Mouse (Mus musculus): Measurements from ENCODE around the gene Zbtb32. TPM values are rescaled to one million over a fixed set of nuclear protein-coding genes. Genes with fewer than 3 reads are reported as not detected.

The Zbtb32 gene
- polyA plus RNA-seq, 2 experiments: 0.55 to 0.67 TPM

DNA sequence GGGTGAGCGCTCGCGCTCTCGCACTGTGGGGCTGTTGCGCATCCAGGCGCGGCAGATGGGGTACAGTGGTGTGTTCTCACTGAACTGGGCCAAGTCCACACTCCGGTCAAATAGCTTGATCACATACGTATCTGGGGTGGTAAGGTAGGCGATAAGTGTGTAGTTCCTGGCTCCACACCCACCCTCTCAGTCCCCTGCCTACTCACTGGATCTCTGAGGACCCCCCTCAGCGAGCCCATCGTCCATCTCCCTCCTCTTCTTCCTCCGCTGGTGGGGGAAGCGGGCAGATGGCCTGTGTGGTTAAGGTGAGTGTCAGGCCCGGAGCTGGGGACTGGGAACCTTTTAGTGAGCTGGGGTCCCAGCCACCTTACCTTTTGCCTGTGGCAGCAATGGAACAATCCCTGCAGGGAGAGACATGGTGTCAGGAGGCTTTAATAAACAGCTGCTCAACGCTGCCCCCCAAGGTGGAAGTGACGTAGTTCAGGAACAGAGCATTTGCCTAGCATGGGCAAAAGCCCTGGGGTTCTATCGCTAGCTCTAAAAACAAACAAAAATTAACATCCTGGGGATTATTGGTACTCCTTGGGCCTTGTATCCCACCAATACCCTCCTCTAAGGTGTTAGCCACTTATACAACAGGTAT, 41.7 kb downstream of the Zbtb32 start:
- no peaks in the 10 kb centered on the region for H3K27me3 ChIP-seq (ENCODE audit: control insufficient read depth, insufficient read depth, low read length)
- TF ChIP-seq POLR2A (IDR thresholded peaks at IDR 0.05; ENCODE audit: borderline replicate concordance, extremely low read depth, insufficient read depth, insufficient read length): no peak
- peaks cover 37% of the 10 kb centered on the region for H3K36me3 ChIP-seq (ENCODE audit: control insufficient read depth, insufficient read depth, low read length)
- peaks cover 23% of the 10 kb centered on the region for H3K4me1 ChIP-seq (ENCODE audit: control insufficient read depth, insufficient read depth, low read length)
- H3K9me3 ChIP-seq (ENCODE audit: control insufficient read depth, low read length): no peaks in the 10 kb centered on the region
- 90% methylated on average over 18 of the region's 18 CpGs for WGBS
- ATAC-seq (ENCODE audit: low FRiP score, low read depth): no peak
- H3K4me3 ChIP-seq (replicated peaks; ENCODE audit: low read length): no peak overlapping the region
- H3K9ac ChIP-seq (ENCODE audit: low read depth, low read length, severe bottlenecking): no peak overlapping the region
- DNase-seq (ENCODE audit: low spot score): no peak
- no peak overlapping the region for H3K27ac ChIP-seq (replicated peaks; ENCODE audit: low read depth, low read length)
- H3K4me2 ChIP-seq (replicated peaks; ENCODE audit: low read depth, low read length, severe bottlenecking): no peak overlapping the region

DNA sequence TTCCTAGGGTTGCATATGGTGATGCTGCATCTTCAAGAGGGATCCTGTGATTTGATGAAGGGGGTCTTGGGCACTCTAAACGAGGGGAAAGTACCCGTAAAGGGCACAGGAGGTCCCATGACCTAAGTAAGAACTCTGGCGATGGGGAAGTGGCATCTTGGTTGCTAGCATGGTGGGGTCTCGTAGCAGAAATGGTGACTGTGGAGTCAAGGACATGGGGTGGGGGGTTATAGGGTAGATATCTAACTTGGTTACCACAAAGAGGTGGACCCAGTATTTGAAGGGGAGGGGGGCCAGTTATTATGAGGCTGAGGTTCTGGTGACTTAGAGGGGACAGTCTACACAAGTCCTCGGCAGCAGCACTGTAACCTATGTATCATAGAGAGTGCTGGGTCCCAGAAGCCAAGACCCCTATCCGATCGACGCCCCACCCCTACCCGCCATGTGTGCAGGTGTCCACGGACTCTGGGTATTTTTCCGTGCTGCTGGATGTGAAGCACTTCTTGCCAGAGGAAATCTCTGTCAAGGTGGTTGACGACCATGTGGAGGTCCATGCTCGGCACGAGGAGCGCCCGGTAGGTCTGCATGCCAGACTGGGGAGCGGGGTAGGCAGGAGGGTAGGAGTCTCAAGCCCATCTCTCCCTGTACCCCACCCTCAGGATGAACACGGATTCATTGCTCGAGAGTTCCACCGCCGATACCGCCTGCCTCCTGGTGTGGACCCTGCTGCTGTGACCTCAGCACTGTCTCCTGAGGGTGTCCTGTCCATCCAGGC, 44.7 kb downstream of the Zbtb32 start:
- H3K27me3 ChIP-seq (ENCODE audit: control insufficient read depth, insufficient read depth, low read length): no peaks in the 10 kb centered on the region
- no peak overlapping the region; the same call in 1 of the 2 replicates for H3K27ac ChIP-seq (replicated peaks; ENCODE audit: low read depth, low read length)
- H3K4me2 ChIP-seq (replicated peaks; ENCODE audit: low read depth, low read length, severe bottlenecking): peak overlapping the region; percentile 95
- peak overlapping the region; percentile 66; the same call in 1 of the 2 replicates for H3K9ac ChIP-seq (ENCODE audit: low read depth, low read length, severe bottlenecking)
- no peak for ATAC-seq (ENCODE audit: low FRiP score, low read depth)
- 84% methylated on average over 22 of the region's 22 CpGs for WGBS
- peaks cover 18% of the 10 kb centered on the region for H3K4me1 ChIP-seq (ENCODE audit: control insufficient read depth, insufficient read depth, low read length)
- no peak for TF ChIP-seq POLR2A (IDR thresholded peaks at IDR 0.05; ENCODE audit: borderline replicate concordance, extremely low read depth, insufficient read depth, insufficient read length)
- peak overlapping the region; percentile 71 for H3K4me3 ChIP-seq (replicated peaks; ENCODE audit: low read length)
- peaks cover 34% of the 10 kb centered on the region for H3K36me3 ChIP-seq (ENCODE audit: control insufficient read depth, insufficient read depth, low read length)
- H3K9me3 ChIP-seq (ENCODE audit: control insufficient read depth, low read length): no peaks in the 10 kb centered on the region
- DNase-seq (ENCODE audit: low spot score): no peak

DNA sequence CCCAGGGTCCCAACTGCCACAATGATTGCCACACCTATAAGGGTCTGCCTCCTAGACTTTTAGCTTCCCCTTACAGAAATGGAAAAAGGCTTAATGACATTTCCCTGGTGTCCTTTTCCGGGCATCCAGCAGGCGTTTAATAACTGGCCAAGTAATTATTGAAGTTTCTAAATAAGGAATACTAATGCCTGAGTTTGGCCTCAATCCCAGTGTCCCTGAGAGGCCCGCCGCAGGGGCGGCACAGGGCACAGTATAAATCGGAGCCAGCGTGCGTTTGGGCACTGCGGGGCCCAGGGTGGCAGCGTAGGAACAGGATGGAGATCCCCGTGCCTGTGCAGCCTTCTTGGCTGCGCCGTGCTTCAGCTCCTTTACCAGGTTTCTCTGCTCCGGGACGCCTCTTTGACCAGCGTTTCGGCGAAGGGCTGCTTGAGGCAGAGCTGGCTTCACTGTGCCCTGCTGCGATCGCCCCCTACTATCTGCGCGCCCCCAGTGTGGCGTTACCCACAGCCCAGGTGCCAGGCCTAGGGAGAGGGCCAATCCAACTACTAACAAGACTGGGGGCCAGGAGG, 45.6 kb downstream of the Zbtb32 start:
- Histone ChIP-seq H3K27ac (replicated peaks; ENCODE audit: low read depth, low read length) (peak overlapping the region; percentile 98), H3K4me2 (replicated peaks; ENCODE audit: low read depth, low read length, severe bottlenecking) (peak overlapping the region; percentile 95), H3K9ac (ENCODE audit: low read depth, low read length, severe bottlenecking) (peak overlapping the region; percentile 66), H3K4me1 (ENCODE audit: control insufficient read depth, insufficient read depth, low read length) (peaks cover 11% of the 10 kb centered on the region), H3K4me3 (replicated peaks; ENCODE audit: low read length) (peak overlapping the region; percentile 71), H3K36me3 (ENCODE audit: control insufficient read depth, insufficient read depth, low read length) (peaks cover 42% of the 10 kb centered on the region), H3K9me3 (ENCODE audit: control insufficient read depth, low read length) (no peaks in the 10 kb centered on the region), H3K27me3 (ENCODE audit: control insufficient read depth, insufficient read depth, low read length) (no peaks in the 10 kb centered on the region)
- DNase-seq (ENCODE audit: low spot score) (peak; percentile 51), ATAC-seq (ENCODE audit: low FRiP score, low read depth) (no peak)
- WGBS: 5% methylated on average over 21 of the region's 23 CpGs
- 0 out of 2 replicates have a peak, but pooled peaks have one; percentile 23 for TF ChIP-seq POLR2A (IDR thresholded peaks at IDR 0.05; ENCODE audit: borderline replicate concordance, extremely low read depth, insufficient read depth, insufficient read length)

DNA sequence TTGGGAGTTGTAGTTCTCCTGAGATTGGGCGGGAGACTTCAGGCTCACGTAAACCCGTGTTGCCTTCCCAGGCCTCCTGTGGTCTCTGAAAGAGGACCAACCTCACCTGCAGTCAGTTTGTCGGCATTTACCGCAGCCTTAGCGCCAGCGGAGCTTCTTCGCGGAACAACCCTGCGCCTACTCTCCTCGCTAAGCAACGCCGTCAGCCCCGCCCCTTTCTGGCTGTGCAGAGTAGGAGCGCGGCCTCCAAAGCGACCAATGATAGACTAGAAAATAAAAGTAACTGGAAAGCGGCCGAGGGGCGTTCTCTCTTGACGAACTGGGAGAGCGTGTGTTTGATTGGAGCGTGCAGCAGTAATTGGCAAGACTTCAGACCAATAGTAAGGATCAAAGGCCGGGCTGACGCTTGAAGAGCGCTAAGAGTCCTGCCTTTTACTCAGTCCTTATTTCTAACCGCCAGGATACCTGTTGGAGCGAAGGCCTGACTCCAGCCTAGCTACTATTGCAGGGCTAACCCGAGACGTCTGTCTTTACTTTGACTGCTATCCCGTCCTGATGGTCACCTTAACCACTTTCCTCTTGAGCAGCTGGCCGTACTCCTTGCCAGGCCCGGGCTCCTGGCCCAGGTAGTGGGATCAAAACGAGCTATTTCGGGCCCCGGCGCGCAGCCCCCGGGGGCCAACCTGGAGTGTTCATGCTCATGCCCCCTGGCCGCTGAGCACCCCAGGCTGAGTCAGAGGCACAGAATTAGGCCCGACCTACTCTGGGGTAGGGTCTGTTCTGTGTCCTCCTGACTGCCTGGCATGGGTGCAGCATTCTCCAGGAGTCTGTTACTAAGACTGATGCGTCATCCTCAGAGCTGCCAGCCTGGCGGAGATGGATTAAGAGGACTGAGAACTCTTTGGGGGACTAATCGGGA, 46.3 kb downstream of the Zbtb32 start, which contains the start of the genes Hspb6 and Proser3:
Gene Hspb6, plus strand, starts transcription at position 77 of the 919 bp plus-strand sequence.
Gene Proser3, minus strand, starts transcription at position 198 of the 919 bp plus-strand sequence.
- Histone ChIP-seq H3K4me2 (replicated peaks; ENCODE audit: low read depth, low read length, severe bottlenecking) (peak within 1 kb of the TSS; percentile 95), H3K27me3 (ENCODE audit: control insufficient read depth, insufficient read depth, low read length) (no peaks in the 10 kb centered on the region), H3K9ac (ENCODE audit: low read depth, low read length, severe bottlenecking) (peak within 1 kb of the TSS; percentile 76), H3K4me1 (ENCODE audit: control insufficient read depth, insufficient read depth, low read length) (peaks cover 11% of the 10 kb centered on the region), H3K9me3 (ENCODE audit: control insufficient read depth, low read length) (no peaks in the 10 kb centered on the region), H3K36me3 (ENCODE audit: control insufficient read depth, insufficient read depth, low read length) (peaks cover 47% of the 10 kb centered on the region), H3K4me3 (replicated peaks; ENCODE audit: low read length) (peak within 1 kb of the TSS; percentile 71), H3K27ac (replicated peaks; ENCODE audit: low read depth, low read length) (peak within 1 kb of the TSS; percentile 98)
- TF ChIP-seq POLR2A (IDR thresholded peaks at IDR 0.05; ENCODE audit: borderline replicate concordance, extremely low read depth, insufficient read depth, insufficient read length): peak; percentile 78; the same call in 1 of the 2 replicates
- DNase-seq (ENCODE audit: low spot score) (peak; percentile 100), ATAC-seq (ENCODE audit: low FRiP score, low read depth) (peak; percentile 97)
- 1% methylated on average over 44 of the region's 44 CpGs for WGBS

All from limb, embryonic 14.5 days (tissue).